23 mouse cellular contexts compared by ENCODE assay signal in the genomic region with DNA sequence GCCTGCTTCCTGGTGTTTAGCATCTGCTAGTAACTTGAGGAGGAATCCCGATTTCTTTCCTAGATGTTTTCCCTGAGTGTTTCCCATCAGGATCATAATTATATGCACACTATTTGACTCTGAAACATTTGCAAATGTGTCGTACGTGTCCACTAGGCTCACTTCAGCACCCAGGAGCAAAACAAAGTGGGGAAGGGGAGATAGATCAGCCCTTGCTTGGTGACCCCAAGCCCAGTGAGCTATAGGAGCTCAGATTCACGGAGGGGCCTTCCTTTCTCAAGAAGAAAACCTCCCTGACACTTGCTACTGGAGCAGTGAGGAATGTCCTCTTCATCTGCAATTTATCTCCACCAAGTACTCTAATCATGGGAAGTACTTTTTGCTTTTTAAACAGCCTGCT. TPM values are rescaled to one million over a fixed set of nuclear protein-coding genes. Genes with fewer than 3 reads are reported as not detected.
DNase-seq lines count a peak whose midpoint lies in the region; ATAC-seq and TF ChIP-seq lines count a peak whose summit lies in the region.
"Had no signal": no experiment of that assay in that cellular context is flagged by ENCODE, and none has a peak within 500 bp of the region (broad histone marks: within the 10 kb centered on the region; RNA-seq: fewer than 3 reads in every experiment).

No protein-coding gene starts in this region.

- no peak overlapping the region for H3K9ac ChIP-seq in heart, embryonic 12.5 days
- no peak overlapping the region for H3K9ac ChIP-seq in midbrain, postnatal 0 days (replicated peaks; ENCODE audit: low read length, poor library complexity, severe bottlenecking)

- peaks cover 25% of the 10 kb centered on the region for H3K4me1 ChIP-seq in heart, embryonic 10.5 days
- peaks cover 24% of the 10 kb centered on the region for H3K4me1 ChIP-seq in heart, embryonic 12.5 days (replicated peaks)
- peaks cover 51% of the 10 kb centered on the region for H3K4me1 ChIP-seq in midbrain, embryonic 10.5 days
- H3K4me1 ChIP-seq in midbrain, postnatal 0 days (ENCODE audit: insufficient read depth, low read length): 0 out of 2 replicates have a peak, but pooled peaks cover 3% of the 10 kb centered on the region

- intact Hi-C loops in heart, postnatal 14 days (cut with DNase I): no loop called here

- H3K36me3 ChIP-seq in heart, embryonic 10.5 days: no peaks in the 10 kb centered on the region
- no peaks in the 10 kb centered on the region for H3K36me3 ChIP-seq in heart, embryonic 12.5 days
- no peaks in the 10 kb centered on the region for H3K36me3 ChIP-seq in midbrain, embryonic 10.5 days
- H3K36me3 ChIP-seq in midbrain, postnatal 0 days (ENCODE audit: insufficient read depth, low read length): no peaks in the 10 kb centered on the region
- H3K36me3 ChIP-seq: G1E had no signal

- peaks cover 14% of the 10 kb centered on the region; the same call in 1 of the 2 replicates for H3K27me3 ChIP-seq in heart, embryonic 10.5 days (ENCODE audit: insufficient read depth, poor library complexity, severe bottlenecking)
- no peaks in the 10 kb centered on the region; the same call in 1 of the 2 replicates for H3K27me3 ChIP-seq in heart, embryonic 12.5 days (replicated peaks)
- H3K27me3 ChIP-seq in midbrain, embryonic 10.5 days (ENCODE audit: low read depth, poor library complexity, severe bottlenecking): no peaks in the 10 kb centered on the region
- no peaks in the 10 kb centered on the region for H3K27me3 ChIP-seq in midbrain, postnatal 0 days (ENCODE audit: insufficient read depth, low read length)
- H3K27me3 ChIP-seq: CH12.LX, Patski had no signal

- peak; percentile 53 for DNase-seq in heart, adult 11 months
- no peak for DNase-seq in heart, postnatal 14 days
- peak; percentile 68 for DNase-seq in heart, embryonic 10.5 days (ENCODE audit: low spot score)
- peak; percentile 7 for DNase-seq in midbrain, embryonic 10.5 days (ENCODE audit: low spot score)
- DNase-seq in midbrain, postnatal 0 days (ENCODE audit: low spot score): no peak
- DNase-seq: adrenal gland, adult 2 months; adrenal gland, adult 8-10 months; adrenal gland, postnatal 10 days; adrenal gland, postnatal 14 days; adrenal gland, postnatal 25 days; adrenal gland, postnatal 36 days; B cell, adult 2 months; cerebellum, adult 11 months; cerebellum, adult 11-12 months; cerebellum, adult 18-20 months had no signal

- no peak for ATAC-seq in heart, embryonic 12.5 days (ENCODE audit: insufficient number of reproducible peaks, low FRiP score)
- ATAC-seq in midbrain, postnatal 0 days (ENCODE audit: low FRiP score): no peak
- ATAC-seq: activated CD4-positive, CD25-positive, alpha-beta regulatory T cell, adult 4 months; CD4-positive, CD25-positive, alpha-beta regulatory T cell, adult 4 months; Patski had no signal

- H3K4me3 ChIP-seq in heart, embryonic 10.5 days: no peak overlapping the region
- no peak overlapping the region for H3K4me3 ChIP-seq in heart, embryonic 12.5 days
- H3K4me3 ChIP-seq in midbrain, embryonic 10.5 days: no peak overlapping the region
- no peak overlapping the region for H3K4me3 ChIP-seq in midbrain, postnatal 0 days (ENCODE audit: low read depth, low read length)

- 68% methylated on average over 4 of the region's 4 CpGs for WGBS in heart, embryonic 10.5 days
- WGBS in heart, embryonic 12.5 days: 57% methylated on average over 4 of the region's 4 CpGs
- WGBS in midbrain, embryonic 10.5 days: 83% methylated on average over 4 of the region's 4 CpGs
- 83% methylated on average over 4 of the region's 4 CpGs for WGBS in midbrain, postnatal 0 days

- TF ChIP-seq CTCF in midbrain, postnatal 0 days (IDR thresholded peaks at IDR 0.05): no peak

- H3K27ac ChIP-seq in heart, embryonic 10.5 days: no peak overlapping the region
- no peak overlapping the region for H3K27ac ChIP-seq in heart, embryonic 12.5 days (ENCODE audit: poor library complexity, severe bottlenecking)
- H3K27ac ChIP-seq in midbrain, embryonic 10.5 days (replicated peaks): 0 out of 2 replicates have a peak overlapping the region, but pooled peaks have one; percentile 23
- H3K27ac ChIP-seq in midbrain, postnatal 0 days (ENCODE audit: low read depth, low read length): no peak overlapping the region

- no peaks in the 10 kb centered on the region for H3K9me3 ChIP-seq in heart, embryonic 10.5 days
- no peaks in the 10 kb centered on the region for H3K9me3 ChIP-seq in heart, embryonic 12.5 days (replicated peaks)
- no peaks in the 10 kb centered on the region for H3K9me3 ChIP-seq in midbrain, embryonic 10.5 days (replicated peaks)
- H3K9me3 ChIP-seq in midbrain, postnatal 0 days (ENCODE audit: low read length): no peaks in the 10 kb centered on the region

- H3K4me2 ChIP-seq in heart, embryonic 12.5 days: no peak overlapping the region
- no peak overlapping the region for H3K4me2 ChIP-seq in midbrain, postnatal 0 days (ENCODE audit: low read depth, low read length, poor library complexity, severe bottlenecking)

RNA-seq across cellular contexts. Expression of a gene that starts 40.7 kb away (rescaled TPM):
- total RNA-seq in heart, postnatal 14 days (2021): 10 to 100 TPM in 1 of 2 experiments, 1 to 10 TPM in 1; 8.5 to 10.4 TPM
- 2.0 and 2.4 TPM in 2 replicates for polyA plus RNA-seq in heart, embryonic 10.5 days (2016; fragmentation: Nextera tagmentation; extraction: Ambion mirVana)
- 4.7 and 5.1 TPM in 2 replicates for polyA plus RNA-seq in heart, embryonic 12.5 days (2016; fragmentation: Nextera tagmentation; extraction: Ambion mirVana)
- 31.0 and 40.3 TPM in 2 replicates for polyA plus RNA-seq in midbrain, embryonic 10.5 days (2016; fragmentation: Nextera tagmentation; extraction: Ambion mirVana)
- total RNA-seq in midbrain, postnatal 0 days (2014; rRNA removed): 43.1 and 48.2 TPM in 2 replicates
- 14.7 and 16.4 TPM in 2 replicates for polyA plus RNA-seq in midbrain, postnatal 0 days (2015; fragmentation: Nextera tagmentation; extraction: Ambion mirVana)
- total RNA-seq: CH12.LX, MEL had no signal
- polyA plus RNA-seq: C2C12, G1E had no signal

Comparison
In these comparisons a context has a peak if more than half of its experiments do, and no peak if none do; other contexts are left out.
1. DNase-seq: peak in heart, adult 11 months (single experiment), heart, embryonic 10.5 days (single experiment) and midbrain, embryonic 10.5 days (single experiment); none in heart, postnatal 14 days (0 of 2) and midbrain, postnatal 0 days (single experiment).